Mouse (Mus musculus): ENCODE results near the gene Pip4k2a. TPM values are rescaled to one million over a fixed set of nuclear protein-coding genes. Genes with fewer than 3 reads are reported as not detected.
"Not testable (repeated sequence)": the region's sequence is repeated elsewhere in the genome, so short reads cannot be mapped to it uniquely, and the experiment has no call there.

Pip4k2a gene
- total RNA-seq, 2 experiments from 2014 or later = 47.9 to 54.1 TPM

- no peak for DNase-seq (ENCODE audit: extremely low spot score in 1 of 2, low spot score in 1 of 2)
Measured at GRCm38 (mm10) chr2:18906421-18907084, 91.4 kb downstream of the Pip4k2a start.

- DNase-seq (ENCODE audit: extremely low spot score in 1 of 2, low spot score in 1 of 2) = peak in 1 of 2 experiments; percentile 2
Measured at GRCm38 (mm10) chr2:18903301-18904068, 94.4 kb downstream of the Pip4k2a start.

GRCm38 (mm10) chr2:18901133-18901532 lies 96.8 kb downstream of the Pip4k2a start:
- no peak for DNase-seq (ENCODE audit: extremely low spot score in 1 of 2, low spot score in 1 of 2)

GRCm38 (mm10) chr2:18900635-18901034 lies 97.3 kb downstream of the Pip4k2a start:
- no peak for DNase-seq (ENCODE audit: extremely low spot score in 1 of 2, low spot score in 1 of 2)

- no peak for DNase-seq (ENCODE audit: extremely low spot score in 1 of 2, low spot score in 1 of 2)
Measured at GRCm38 (mm10) chr2:18897742-18898256, 100.1 kb downstream of the Pip4k2a start.

- no peak for DNase-seq (ENCODE audit: extremely low spot score in 1 of 2, low spot score in 1 of 2)
Measured at GRCm38 (mm10) chr2:18896015-18896414, 101.9 kb downstream of the Pip4k2a start.

- DNase-seq (ENCODE audit: extremely low spot score in 1 of 2, low spot score in 1 of 2) = not testable (repeated sequence)
Measured at GRCm38 (mm10) chr2:18893336-18893735, 104.6 kb downstream of the Pip4k2a start.

GRCm38 (mm10) chr2:18891991-18892537 lies 105.9 kb downstream of the Pip4k2a start:
- DNase-seq (ENCODE audit: extremely low spot score in 1 of 2, low spot score in 1 of 2) = no peak

GRCm38 (mm10) chr2:18890227-18891001 lies 107.5 kb downstream of the Pip4k2a start:
- DNase-seq (ENCODE audit: extremely low spot score in 1 of 2, low spot score in 1 of 2) = no peak

- DNase-seq (ENCODE audit: extremely low spot score in 1 of 2, low spot score in 1 of 2) = no peak
Measured at GRCm38 (mm10) chr2:18884277-18884676, 113.6 kb downstream of the Pip4k2a start.

- DNase-seq (ENCODE audit: extremely low spot score in 1 of 2, low spot score in 1 of 2) = no peak
Measured at GRCm38 (mm10) chr2:18874626-18875025, 123.3 kb downstream of the Pip4k2a start.

GRCm38 (mm10) chr2:18874063-18874462 lies 123.9 kb downstream of the Pip4k2a start:
- no peak for DNase-seq (ENCODE audit: extremely low spot score in 1 of 2, low spot score in 1 of 2)

GRCm38 (mm10) chr2:18873440-18873839 lies 124.5 kb downstream of the Pip4k2a start:
- DNase-seq (ENCODE audit: extremely low spot score in 1 of 2, low spot score in 1 of 2) = no peak

- DNase-seq (ENCODE audit: extremely low spot score in 1 of 2, low spot score in 1 of 2) = peak; percentile 44 to 86
Measured at GRCm38 (mm10) chr2:18872797-18873196, 125.1 kb downstream of the Pip4k2a start.

- no peak for DNase-seq (ENCODE audit: extremely low spot score in 1 of 2, low spot score in 1 of 2)
Measured at GRCm38 (mm10) chr2:18871087-18871486, 126.8 kb downstream of the Pip4k2a start.

GRCm38 (mm10) chr2:18867069-18867468 lies 130.9 kb downstream of the Pip4k2a start:
- no peak for DNase-seq (ENCODE audit: extremely low spot score in 1 of 2, low spot score in 1 of 2)

- no peak for DNase-seq (ENCODE audit: extremely low spot score in 1 of 2, low spot score in 1 of 2)
Measured at GRCm38 (mm10) chr2:18864719-18865118, 133.2 kb downstream of the Pip4k2a start.

GRCm38 (mm10) chr2:18861607-18862158 lies 136.2 kb downstream of the Pip4k2a start:
- no peak for DNase-seq (ENCODE audit: extremely low spot score in 1 of 2, low spot score in 1 of 2)

GRCm38 (mm10) chr2:18860686-18861085 lies 137.2 kb downstream of the Pip4k2a start:
- DNase-seq (ENCODE audit: extremely low spot score in 1 of 2, low spot score in 1 of 2) = no peak

GRCm38 (mm10) chr2:18857952-18858351 lies 140.0 kb downstream of the Pip4k2a start:
- DNase-seq (ENCODE audit: extremely low spot score in 1 of 2, low spot score in 1 of 2) = no peak

All from layer of hippocampus, postnatal 25 days (tissue).